Mouse (Mus musculus) limb, embryonic 10.5 days (tissue): ENCODE results near the gene Grm3. TPM values are rescaled to one million over a fixed set of nuclear protein-coding genes. Genes with fewer than 3 reads are reported as not detected.

ENCODE experiments used
- DNase-seq: peaks from one replicate; pipeline ENCODE4 v3.0.0-alpha.2; 2017; ENCODE audit warnings: low spot score
- H3K27ac ChIP-seq: fragments of 300-500 bp; sonication (generic); 2 replicates; pipeline ENCODE4 v1.5.1; 2016; ENCODE audit warnings: mild to moderate bottlenecking
- H3K27me3 ChIP-seq: fragments of 300-500 bp; sonication (generic); 2 replicates; pipeline ENCODE4 v1.6.1; 2016; ENCODE audit warnings: low read depth, mild to moderate bottlenecking; ENCODE audit not compliant: poor library complexity, severe bottlenecking
- H3K36me3 ChIP-seq: fragments of 300-500 bp; sonication (generic); 2 replicates; pipeline ENCODE4 v1.6.1; 2016; ENCODE audit warnings: mild to moderate bottlenecking, moderate library complexity
- H3K4me1 ChIP-seq: fragments of 300-500 bp; sonication (generic); 2 replicates; pipeline ENCODE4 v1.6.1; 2016
- H3K4me3 ChIP-seq: fragments of 300-500 bp; sonication (generic); 2 replicates; pipeline ENCODE4 v1.5.1; 2016; ENCODE audit warnings: mild to moderate bottlenecking, moderate library complexity
- H3K9me3 ChIP-seq: fragments of 300-500 bp; sonication (generic); replicated peaks from 2 replicates; pipeline ENCODE4 v1.6.1; 2016; ENCODE audit warnings: mild to moderate bottlenecking
- WGBS: fragments of 180-500 bp; shearing (Covaris S2); methylation state at CpG from one replicate; pipeline ENCODE4 v1.1.7; 2016; 5-methylcytosine and 5-hydroxymethylcytosine counted together
- polyA plus RNA-seq: library from polyadenylated mRNA; unstranded; fragments of >200 nt; fragmentation: Nextera tagmentation; extraction: Ambion mirVana; gene quantifications from 2 replicates; pipeline ENCODE4 v1.2.1, GENCODE M21; 2016

The Grm3 gene
- polyA plus RNA-seq, 1 experiment from 2014 or later = not detected

GRCm38 (mm10) chr5:9579021-9579420, 145.9 kb downstream of the Grm3 start:
- Histone ChIP-seq H3K36me3 (no peaks in the 10 kb centered on the region), H3K27me3 (no peaks in the 10 kb centered on the region), H3K27ac (no peak overlapping the region), H3K4me1 (no peaks in the 10 kb centered on the region), H3K9me3 (no peaks in the 10 kb centered on the region), H3K4me3 (no peak overlapping the region)
- WGBS = 86% methylated on average over 2 of the region's 2 CpGs
- no peak for DNase-seq

GRCm38 (mm10) chr5:9578571-9578970, 146.4 kb downstream of the Grm3 start:
- no peak for DNase-seq
- no peaks in the 10 kb centered on the region for H3K27me3 ChIP-seq
- H3K4me1 ChIP-seq = no peaks in the 10 kb centered on the region
- H3K9me3 ChIP-seq = no peaks in the 10 kb centered on the region
- no peak overlapping the region for H3K4me3 ChIP-seq
- H3K27ac ChIP-seq = no peak overlapping the region
- 80% methylated on average over 2 of the region's 2 CpGs for WGBS
- no peaks in the 10 kb centered on the region for H3K36me3 ChIP-seq

GRCm38 (mm10) chr5:9570946-9571345, 154.0 kb downstream of the Grm3 start:
- 94% methylated on average over 6 of the region's 6 CpGs for WGBS
- no peak for DNase-seq
- Histone ChIP-seq H3K4me1 (no peaks in the 10 kb centered on the region), H3K27me3 (no peaks in the 10 kb centered on the region), H3K4me3 (no peak overlapping the region), H3K36me3 (no peaks in the 10 kb centered on the region), H3K27ac (no peak overlapping the region), H3K9me3 (no peaks in the 10 kb centered on the region)

GRCm38 (mm10) chr5:9557706-9558105, 167.3 kb downstream of the Grm3 start:
- no peaks in the 10 kb centered on the region for H3K9me3 ChIP-seq
- no peak overlapping the region for H3K4me3 ChIP-seq
- H3K27me3 ChIP-seq = no peaks in the 10 kb centered on the region
- 55% methylated on average over 3 of the region's 3 CpGs for WGBS
- no peak overlapping the region for H3K27ac ChIP-seq
- H3K36me3 ChIP-seq = no peaks in the 10 kb centered on the region
- no peaks in the 10 kb centered on the region for H3K4me1 ChIP-seq
- no peak for DNase-seq

- WGBS = 34% methylated on average over 8 of the region's 8 CpGs
- Histone ChIP-seq H3K27ac (no peak overlapping the region), H3K27me3 (no peaks in the 10 kb centered on the region), H3K36me3 (no peaks in the 10 kb centered on the region), H3K9me3 (no peaks in the 10 kb centered on the region), H3K4me3 (no peak overlapping the region), H3K4me1 (no peaks in the 10 kb centered on the region)
- DNase-seq = no peak
Measured at GRCm38 (mm10) chr5:9540822-9541557, 184.0 kb downstream of the Grm3 start.

GRCm38 (mm10) chr5:9525507-9525906, 199.5 kb downstream of the Grm3 start:
- WGBS = 90% methylated on average over 4 of the region's 4 CpGs
- no peak for DNase-seq
- Histone ChIP-seq H3K9me3 (no peaks in the 10 kb centered on the region), H3K27ac (no peak overlapping the region), H3K36me3 (no peaks in the 10 kb centered on the region), H3K27me3 (no peaks in the 10 kb centered on the region), H3K4me1 (no peaks in the 10 kb centered on the region), H3K4me3 (no peak overlapping the region)

GRCm38 (mm10) chr5:9511027-9511426, 213.9 kb downstream of the Grm3 start:
- no peaks in the 10 kb centered on the region for H3K27me3 ChIP-seq
- WGBS = 93% methylated on average over 1 of the region's 1 CpGs
- no peaks in the 10 kb centered on the region for H3K36me3 ChIP-seq
- no peak overlapping the region for H3K27ac ChIP-seq
- no peak overlapping the region for H3K4me3 ChIP-seq
- no peak for DNase-seq
- no peaks in the 10 kb centered on the region for H3K4me1 ChIP-seq
- no peaks in the 10 kb centered on the region for H3K9me3 ChIP-seq

GRCm38 (mm10) chr5:9497235-9497634, 227.7 kb downstream of the Grm3 start:
- Histone ChIP-seq H3K9me3 (no peaks in the 10 kb centered on the region), H3K36me3 (no peaks in the 10 kb centered on the region), H3K4me3 (no peak overlapping the region), H3K4me1 (no peaks in the 10 kb centered on the region), H3K27me3 (no peaks in the 10 kb centered on the region), H3K27ac (no peak overlapping the region)
- DNase-seq = no peak
- WGBS = 78% methylated on average over 4 of the region's 4 CpGs

GRCm38 (mm10) chr5:9495456-9495855, 229.5 kb downstream of the Grm3 start:
- H3K27ac ChIP-seq = no peak overlapping the region
- no peaks in the 10 kb centered on the region for H3K9me3 ChIP-seq
- no peaks in the 10 kb centered on the region for H3K27me3 ChIP-seq
- DNase-seq = no peak
- no peak overlapping the region for H3K4me3 ChIP-seq
- WGBS = 23% methylated on average over 5 of the region's 5 CpGs
- H3K36me3 ChIP-seq = no peaks in the 10 kb centered on the region
- H3K4me1 ChIP-seq = no peaks in the 10 kb centered on the region

GRCm38 (mm10) chr5:9477587-9477986, 247.4 kb downstream of the Grm3 start:
- H3K27me3 ChIP-seq = no peaks in the 10 kb centered on the region
- no peaks in the 10 kb centered on the region for H3K36me3 ChIP-seq
- no peaks in the 10 kb centered on the region for H3K4me1 ChIP-seq
- 84% methylated on average over 3 of the region's 3 CpGs for WGBS
- H3K27ac ChIP-seq = no peak overlapping the region
- H3K9me3 ChIP-seq = no peaks in the 10 kb centered on the region
- no peak for DNase-seq
- no peak overlapping the region for H3K4me3 ChIP-seq

GRCm38 (mm10) chr5:9453298-9453697, 271.7 kb downstream of the Grm3 start:
- Histone ChIP-seq H3K9me3 (no peaks in the 10 kb centered on the region), H3K4me3 (no peak overlapping the region), H3K27me3 (no peaks in the 10 kb centered on the region), H3K27ac (no peak overlapping the region), H3K36me3 (no peaks in the 10 kb centered on the region), H3K4me1 (no peaks in the 10 kb centered on the region)
- 97% methylated on average over 2 of the region's 2 CpGs for WGBS
- DNase-seq = no peak

- H3K36me3 ChIP-seq = no peaks in the 10 kb centered on the region
- H3K9me3 ChIP-seq = no peaks in the 10 kb centered on the region
- H3K27me3 ChIP-seq = no peaks in the 10 kb centered on the region
- no peak overlapping the region for H3K4me3 ChIP-seq
- no peak overlapping the region for H3K27ac ChIP-seq
- H3K4me1 ChIP-seq = no peaks in the 10 kb centered on the region
- DNase-seq = no peak
- 72% methylated on average over 5 of the region's 5 CpGs for WGBS
Measured at GRCm38 (mm10) chr5:9449570-9449969, 275.4 kb downstream of the Grm3 start.

GRCm38 (mm10) chr5:9448931-9449330, 276.0 kb downstream of the Grm3 start:
- H3K9me3 ChIP-seq = no peaks in the 10 kb centered on the region
- H3K27me3 ChIP-seq = no peaks in the 10 kb centered on the region
- 85% methylated on average over 6 of the region's 6 CpGs for WGBS
- H3K27ac ChIP-seq = no peak overlapping the region
- no peak for DNase-seq
- no peaks in the 10 kb centered on the region for H3K4me1 ChIP-seq
- no peak overlapping the region for H3K4me3 ChIP-seq
- no peaks in the 10 kb centered on the region for H3K36me3 ChIP-seq

GRCm38 (mm10) chr5:9446146-9446545, 278.8 kb downstream of the Grm3 start:
- Histone ChIP-seq H3K4me1 (no peaks in the 10 kb centered on the region), H3K36me3 (no peaks in the 10 kb centered on the region), H3K27me3 (no peaks in the 10 kb centered on the region), H3K4me3 (no peak overlapping the region), H3K27ac (no peak overlapping the region), H3K9me3 (no peaks in the 10 kb centered on the region)
- 3% methylated on average over 1 of the region's 1 CpGs for WGBS
- peak; percentile 60 for DNase-seq
